Mouse (Mus musculus) left cerebral cortex, postnatal 4 days (tissue): ENCODE results near the gene Egln1. TPM values are rescaled to one million over a fixed set of nuclear protein-coding genes. Genes with fewer than 3 reads are reported as not detected.

ENCODE experiments used
- DNase-seq: peaks from one replicate; pipeline ENCODE4 v3.0.0-alpha.2; 2022
- intact Hi-C: fragments of 180-260 bp; cut with DNase I; formaldehyde crosslinking; loops from one replicate; pipeline ENCODE4 v1.15.1; 2025
- total RNA-seq, 2 experiments: library from RNA; stranded (reverse); gene quantifications; 2 replicates each; pipeline ENCODE4 v1.2.3; 2021

The Egln1 gene
- total RNA-seq = 10 to 100 TPM; 57.0 to 59.0 TPM

GRCm38 (mm10) chr8:124949209-124950068, at the start of gene Egln1:
Gene Egln1 (minus strand): TSS chr8:124949324.
- peak; percentile 74 for DNase-seq
- intact Hi-C loops = loop anchor here (5.0 kb wide), 2 partner anchors 52 to 63 kb away; partner anchors contain the start of genes Exoc8, Sprtn and Tsnax

GRCm38 (mm10) chr8:124995776-124996175, 46.7 kb upstream of the Egln1 start:
- DNase-seq = no peak
- intact Hi-C loops = no loop called here

DNA sequence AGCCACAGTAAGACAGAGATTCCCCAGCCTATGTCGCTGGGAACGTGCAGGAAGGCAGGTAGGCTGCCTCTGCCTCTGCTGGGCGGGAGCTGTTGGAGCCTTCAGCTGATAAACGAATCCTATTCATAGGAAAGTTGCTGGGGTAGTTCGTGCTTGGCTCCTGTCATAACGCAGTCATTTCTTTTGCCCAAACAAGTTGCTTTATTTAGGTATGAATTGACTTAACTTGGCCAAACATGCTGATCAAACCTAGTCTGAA, 42.5 kb upstream of the Egln1 start:
- DNase-seq = no peak
- intact Hi-C loops = no loop called here

- DNase-seq = no peak
- intact Hi-C loops = no loop called here
Measured at GRCm38 (mm10) chr8:124990923-124991667, 42.0 kb upstream of the Egln1 start.

GRCm38 (mm10) chr8:124980828-124981227, 31.7 kb upstream of the Egln1 start:
- intact Hi-C loops = no loop called here
- no peak for DNase-seq

DNA sequence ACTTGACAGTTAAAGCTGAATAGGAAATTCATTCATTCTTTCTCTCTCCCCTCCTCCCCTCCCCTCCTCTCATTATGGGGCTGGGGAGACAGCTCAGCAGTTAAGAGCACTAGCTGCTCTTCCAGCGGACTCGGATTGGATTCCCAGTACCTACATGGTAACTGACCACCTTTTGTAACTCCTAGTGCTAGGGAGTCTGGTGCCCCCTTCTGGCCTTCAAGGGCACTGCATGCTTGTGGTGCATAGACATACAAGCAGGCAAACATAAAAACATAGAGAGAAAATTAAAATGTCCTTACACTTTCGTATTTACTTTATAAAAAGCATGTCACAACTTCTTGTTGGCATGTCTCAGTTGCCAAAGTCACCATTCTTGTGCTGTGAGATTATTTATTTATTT, 30.9 kb upstream of the Egln1 start:
- intact Hi-C loops = no loop called here
- no peak for DNase-seq

GRCm38 (mm10) chr8:124978026-124978425, 28.9 kb upstream of the Egln1 start:
- DNase-seq = no peak
- intact Hi-C loops = no loop called here

DNA sequence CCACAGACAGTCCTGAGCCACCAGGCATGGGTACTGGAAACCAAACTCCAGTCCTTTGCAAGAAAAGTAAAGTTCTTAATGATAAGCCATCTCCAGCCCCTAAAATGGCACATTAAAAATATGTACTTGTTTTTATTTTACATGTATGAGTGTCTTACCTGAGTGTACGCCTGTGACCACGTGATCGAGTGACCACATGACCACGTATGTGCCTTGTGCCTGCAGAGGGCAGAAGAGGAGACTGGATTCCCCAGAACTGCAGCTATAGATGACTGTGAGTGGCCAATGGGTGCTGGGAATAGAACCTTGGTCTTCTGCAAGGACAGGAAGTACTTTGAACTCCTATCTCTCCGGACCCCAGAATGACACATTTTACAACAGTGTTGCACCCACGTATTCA, 27.1 kb upstream of the Egln1 start:
- intact Hi-C loops = no loop called here
- no peak for DNase-seq

DNA sequence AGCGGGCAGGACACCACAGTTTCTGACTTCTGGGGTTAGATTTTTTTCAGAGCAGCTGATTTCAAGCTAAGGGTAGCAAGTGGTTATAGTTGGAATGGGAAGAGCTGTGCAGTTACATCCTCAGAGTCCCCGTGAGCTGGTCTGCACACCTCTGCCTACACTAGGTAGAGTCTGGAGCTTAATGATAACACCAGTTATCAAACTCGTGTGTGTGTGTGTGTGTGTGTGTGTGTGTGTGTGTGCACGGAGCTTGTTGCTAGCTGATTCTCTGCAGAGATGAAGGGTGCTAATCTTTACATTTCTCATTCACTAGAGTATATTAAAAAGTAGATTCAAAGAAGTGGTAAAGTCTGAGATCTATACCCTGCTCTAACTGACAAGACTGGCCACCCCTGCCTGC, 25.1 kb upstream of the Egln1 start:
- no peak for DNase-seq
- intact Hi-C loops = no loop called here

- intact Hi-C loops = no loop called here
- no peak for DNase-seq
Measured at GRCm38 (mm10) chr8:124973221-124973620, 24.1 kb upstream of the Egln1 start.

- no peak for DNase-seq
- intact Hi-C loops = no loop called here
Measured at GRCm38 (mm10) chr8:124970312-124970933, 21.3 kb upstream of the Egln1 start.

GRCm38 (mm10) chr8:124964966-124965365, 15.8 kb upstream of the Egln1 start:
- DNase-seq = no peak

DNA sequence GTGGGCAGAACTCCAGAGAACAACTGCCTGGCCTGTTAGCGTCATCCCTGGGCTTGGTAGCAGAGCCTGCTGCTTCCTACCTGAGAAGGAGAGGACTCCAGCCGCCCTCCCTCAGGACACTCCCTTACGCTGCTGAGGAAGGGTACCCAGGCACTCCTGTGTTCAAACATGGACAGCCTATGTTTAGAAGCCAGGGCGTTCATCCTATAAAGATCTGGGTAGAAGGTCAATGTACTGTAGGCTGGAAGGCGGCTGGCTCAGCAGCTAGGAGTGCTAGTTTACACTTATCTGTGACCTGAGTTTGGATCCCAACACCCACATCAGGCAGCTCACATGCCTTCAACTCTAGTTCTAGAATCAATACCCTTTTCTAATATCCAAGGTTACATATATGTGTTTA, 14.1 kb upstream of the Egln1 start:
- intact Hi-C loops = no loop called here
- DNase-seq = no peak

More at GRCm38 (mm10) chr8:124964966-124965365, 15.8 kb upstream of the Egln1 start:
- intact Hi-C loops = no loop called here

GRCm38 (mm10) chr8:124960226-124960880, 11.2 kb upstream of the Egln1 start:
- DNase-seq = no peak
- intact Hi-C loops = no loop called here

- intact Hi-C loops = no loop called here
- no peak for DNase-seq
Measured at GRCm38 (mm10) chr8:124959462-124960225, 10.5 kb upstream of the Egln1 start.

DNA sequence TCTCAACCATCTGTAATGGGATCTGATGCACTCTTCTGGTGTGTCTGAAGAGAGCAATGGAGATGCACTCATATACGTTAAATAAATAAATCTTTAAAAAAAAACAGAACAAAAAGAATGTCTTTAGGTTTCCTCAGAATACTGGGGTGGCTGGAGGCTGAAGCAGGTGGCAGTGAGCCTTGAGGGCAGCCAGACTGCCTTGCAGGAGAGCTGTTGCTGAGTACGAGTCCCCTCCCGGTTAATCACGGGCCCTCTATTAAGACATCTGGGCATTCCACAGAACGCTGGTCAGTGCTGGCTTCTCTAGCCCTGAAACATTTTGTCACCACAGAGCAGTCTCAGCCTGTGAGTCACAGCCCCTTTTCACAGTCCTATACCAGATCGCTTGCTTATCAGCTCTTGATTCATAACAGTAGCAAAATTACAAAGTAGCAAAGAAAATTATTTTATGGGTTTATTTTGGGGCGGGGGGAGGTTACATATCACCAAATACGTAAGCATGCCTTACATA, 5.5 kb upstream of the Egln1 start:
- intact Hi-C loops = no loop called here
- no peak for DNase-seq

DNA sequence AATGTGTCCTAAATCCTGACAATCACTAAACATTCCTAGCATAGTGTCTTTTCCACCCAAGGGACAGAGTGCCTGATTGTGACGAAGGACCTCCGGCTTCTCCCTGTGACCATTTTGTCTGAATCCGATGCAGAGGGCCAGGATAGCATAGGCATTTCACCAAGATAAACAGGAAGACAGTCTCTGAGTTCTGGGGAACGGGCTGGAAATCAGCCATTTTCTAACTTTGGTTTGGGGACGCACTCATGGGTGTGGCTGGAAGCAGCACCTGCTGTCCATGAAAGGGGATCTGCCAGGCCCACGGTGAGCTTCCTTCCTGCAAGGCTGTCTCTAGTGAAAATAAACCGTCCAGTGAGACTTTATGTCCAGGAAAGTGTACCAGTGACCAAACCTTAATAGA, 4.1 kb upstream of the Egln1 start:
- no peak for DNase-seq
- intact Hi-C loops = no loop called here

- no peak for DNase-seq
- intact Hi-C loops = no loop called here
Measured at GRCm38 (mm10) chr8:124950865-124951264, 1.7 kb upstream of the Egln1 start.

GRCm38 (mm10) chr8:124950069-124950456, 939 bp upstream of the Egln1 start:
- intact Hi-C loops = no loop called here
- DNase-seq = no peak

DNA sequence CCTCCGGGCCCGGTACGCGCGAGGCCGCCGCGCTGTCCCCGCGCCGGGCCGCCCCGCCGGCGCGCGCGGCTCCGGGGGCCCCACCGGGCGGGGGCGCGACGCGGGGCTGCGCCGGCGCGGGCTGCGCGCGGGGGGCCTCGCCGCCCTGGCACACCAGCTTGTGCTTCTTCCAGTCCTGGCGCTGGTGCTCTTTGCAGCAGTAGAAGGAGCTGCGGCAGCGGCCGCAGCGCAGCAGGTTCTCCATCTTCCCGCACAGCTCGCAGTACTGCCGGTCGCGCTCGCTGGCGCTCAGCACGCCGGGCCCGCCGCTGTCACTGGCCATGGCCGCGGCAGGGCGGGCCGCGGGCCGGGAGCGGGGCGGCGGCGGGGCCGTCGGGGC, 402 bp downstream of the Egln1 start:
- peak; percentile 39 for DNase-seq
- intact Hi-C loops = loop anchor here (5.0 kb wide), 2 partner anchors 51 to 64 kb away; partner anchors contain the start of genes Exoc8, Sprtn and Tsnax
